Mouse (Mus musculus): ENCODE results near the gene Abhd2. TPM values are rescaled to one million over a fixed set of nuclear protein-coding genes. Genes with fewer than 3 reads are reported as not detected.

The Abhd2 gene
- polyA plus RNA-seq, 1 experiment from 2014 or later: 21.5 TPM

DNA sequence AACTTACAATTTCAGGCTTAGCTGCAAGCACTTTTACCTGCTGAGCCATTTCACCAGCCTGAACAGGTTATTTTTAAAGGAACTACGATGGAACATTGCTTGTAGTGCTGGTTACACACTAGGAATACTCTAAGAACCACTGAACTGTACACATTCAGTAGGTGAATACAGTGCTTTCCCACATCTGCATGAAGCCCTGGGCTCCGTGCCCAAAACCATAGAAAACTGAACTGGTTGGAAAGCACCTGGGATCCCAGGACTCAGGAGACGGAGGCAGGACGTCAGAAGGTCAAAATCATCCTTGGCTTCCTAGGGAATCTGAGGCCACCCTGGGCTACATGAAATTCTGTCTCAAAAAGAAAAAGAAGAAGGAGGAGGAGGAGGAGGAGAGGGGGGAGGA lies 6.8 kb upstream of the Abhd2 start:
- no peak overlapping the region for H3K4me3 ChIP-seq (ENCODE audit: low read depth, low read length)
- H3K9me3 ChIP-seq (ENCODE audit: low read depth, low read length): no peaks in the 10 kb centered on the region
- no peak overlapping the region for H3K27ac ChIP-seq (ENCODE audit: low read depth)
- DNase-seq (no peak), ATAC-seq (ENCODE audit: insufficient read depth) (no peak)
- WGBS: 45% methylated on average over 4 of the region's 4 CpGs
- no peak overlapping the region for H3K9ac ChIP-seq
- H3K4me1 ChIP-seq (ENCODE audit: insufficient read depth): no peaks in the 10 kb centered on the region
- no peak for TF ChIP-seq CTCF (IDR thresholded peaks at IDR 0.05; ENCODE audit: low read depth)
- H3K36me3 ChIP-seq (ENCODE audit: insufficient read depth): no peaks in the 10 kb centered on the region
- H3K27me3 ChIP-seq (ENCODE audit: insufficient read depth, low read length): no peaks in the 10 kb centered on the region
- no peak overlapping the region for H3K4me2 ChIP-seq

DNA sequence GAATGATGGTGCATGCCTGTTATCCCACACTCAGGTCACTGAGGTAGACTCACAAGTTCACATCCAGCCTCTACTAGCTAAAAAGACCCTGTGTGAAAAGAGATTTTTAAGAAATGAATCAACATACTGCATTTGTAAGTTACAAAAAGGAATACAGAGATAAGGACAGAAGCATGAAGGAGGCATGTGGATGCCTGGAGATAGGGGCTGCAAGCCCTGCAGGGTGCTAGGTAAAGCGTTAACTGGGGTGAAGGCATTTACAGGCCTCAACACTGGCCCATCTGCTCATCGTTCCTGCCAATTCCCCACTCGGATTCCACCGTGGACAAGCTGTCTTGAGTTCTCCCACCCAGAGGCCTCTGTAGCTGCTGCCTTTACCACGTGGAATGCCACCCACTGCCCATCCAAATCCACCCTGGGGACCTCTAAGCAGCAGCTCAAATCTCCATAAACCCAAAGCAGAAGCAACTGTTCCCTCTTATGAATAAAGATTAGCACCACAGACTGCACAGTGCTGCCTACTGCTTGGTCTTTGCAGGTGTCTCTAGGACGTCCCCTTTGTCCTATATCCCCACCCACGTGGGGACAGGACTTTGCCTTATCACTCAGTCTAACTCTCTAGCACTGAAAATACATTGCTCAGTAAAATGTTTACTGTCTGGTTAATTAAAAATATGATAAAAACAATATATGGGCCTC lies 5.2 kb upstream of the Abhd2 start:
- no peak for DNase-seq
- no peaks in the 10 kb centered on the region for H3K36me3 ChIP-seq (ENCODE audit: insufficient read depth)
- no peaks in the 10 kb centered on the region for H3K27me3 ChIP-seq (ENCODE audit: insufficient read depth, low read length)
- no peak overlapping the region for H3K4me2 ChIP-seq
- TF ChIP-seq CTCF (IDR thresholded peaks at IDR 0.05; ENCODE audit: low read depth): no peak
- no peak overlapping the region for H3K9ac ChIP-seq
- H3K4me3 ChIP-seq (ENCODE audit: low read depth, low read length): no peak overlapping the region
- WGBS: 41% methylated on average over 7 of the region's 7 CpGs
- H3K27ac ChIP-seq (ENCODE audit: low read depth): no peak overlapping the region
- H3K4me1 ChIP-seq (ENCODE audit: insufficient read depth): 0 out of 2 replicates have a peak, but pooled peaks cover 5% of the 10 kb centered on the region
- H3K9me3 ChIP-seq (ENCODE audit: low read depth, low read length): no peaks in the 10 kb centered on the region
- ATAC-seq (ENCODE audit: insufficient read depth): no peak

DNA sequence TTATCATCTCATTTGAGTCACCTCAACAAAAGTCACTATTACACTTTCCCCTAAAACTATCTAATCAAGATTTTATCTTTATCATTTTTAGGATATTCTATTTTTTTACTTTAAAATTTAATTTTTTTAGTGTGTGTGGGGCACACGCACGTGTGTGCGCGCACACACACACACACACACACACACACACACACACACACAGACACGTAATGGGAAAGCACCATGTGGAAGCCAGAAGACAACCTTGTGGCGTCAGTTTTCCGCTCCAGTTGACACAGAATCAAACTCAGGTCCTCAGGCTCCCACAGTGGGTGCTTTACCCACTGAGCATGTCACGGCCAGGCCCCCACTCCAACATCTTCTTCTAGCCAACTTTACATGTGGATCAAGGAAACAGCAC lies 4.1 kb upstream of the Abhd2 start:
- no peaks in the 10 kb centered on the region for H3K36me3 ChIP-seq (ENCODE audit: insufficient read depth)
- H3K9ac ChIP-seq: no peak overlapping the region
- peaks cover 7% of the 10 kb centered on the region; the same call in 1 of the 2 replicates for H3K4me1 ChIP-seq (ENCODE audit: insufficient read depth)
- H3K4me2 ChIP-seq: no peak overlapping the region
- WGBS: 86% methylated on average over 8 of the region's 8 CpGs
- no peak for TF ChIP-seq CTCF (IDR thresholded peaks at IDR 0.05; ENCODE audit: low read depth)
- no peaks in the 10 kb centered on the region for H3K9me3 ChIP-seq (ENCODE audit: low read depth, low read length)
- H3K27ac ChIP-seq (ENCODE audit: low read depth): no peak overlapping the region
- ATAC-seq (ENCODE audit: insufficient read depth) (no peak), DNase-seq (no peak)
- H3K4me3 ChIP-seq (ENCODE audit: low read depth, low read length): no peak overlapping the region
- H3K27me3 ChIP-seq (ENCODE audit: insufficient read depth, low read length): no peaks in the 10 kb centered on the region

DNA sequence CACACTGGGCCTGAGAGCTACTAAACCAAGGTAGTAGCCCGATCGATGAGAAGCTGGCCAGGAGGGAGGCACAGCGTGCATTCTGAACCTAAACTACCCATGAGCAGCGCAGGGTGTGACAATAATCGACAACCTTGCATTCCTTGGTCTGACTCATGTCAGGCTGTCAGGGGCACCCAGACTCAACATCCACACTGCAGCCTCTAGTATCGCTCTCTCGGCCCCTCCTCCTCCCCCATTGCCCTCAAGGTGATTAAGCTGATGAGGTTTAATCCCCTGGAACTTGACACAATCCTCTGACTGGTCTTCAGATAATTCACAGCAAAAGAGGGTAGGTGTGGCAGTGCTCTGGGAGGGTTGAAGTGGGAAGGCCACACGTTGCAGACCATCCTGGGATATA lies 3.6 kb upstream of the Abhd2 start:
- no peak for ATAC-seq (ENCODE audit: insufficient read depth)
- Histone ChIP-seq H3K27ac (ENCODE audit: low read depth) (no peak overlapping the region), H3K4me2 (no peak overlapping the region), H3K9me3 (ENCODE audit: low read depth, low read length) (no peaks in the 10 kb centered on the region), H3K4me1 (ENCODE audit: insufficient read depth) (peaks cover 12% of the 10 kb centered on the region; the same call in 1 of the 2 replicates), H3K36me3 (ENCODE audit: insufficient read depth) (no peaks in the 10 kb centered on the region), H3K27me3 (ENCODE audit: insufficient read depth, low read length) (no peaks in the 10 kb centered on the region), H3K9ac (no peak overlapping the region), H3K4me3 (ENCODE audit: low read depth, low read length) (no peak overlapping the region)
- no peak for DNase-seq
- TF ChIP-seq CTCF (IDR thresholded peaks at IDR 0.05; ENCODE audit: low read depth): no peak
- WGBS: 38% methylated on average over 8 of the region's 8 CpGs

DNA sequence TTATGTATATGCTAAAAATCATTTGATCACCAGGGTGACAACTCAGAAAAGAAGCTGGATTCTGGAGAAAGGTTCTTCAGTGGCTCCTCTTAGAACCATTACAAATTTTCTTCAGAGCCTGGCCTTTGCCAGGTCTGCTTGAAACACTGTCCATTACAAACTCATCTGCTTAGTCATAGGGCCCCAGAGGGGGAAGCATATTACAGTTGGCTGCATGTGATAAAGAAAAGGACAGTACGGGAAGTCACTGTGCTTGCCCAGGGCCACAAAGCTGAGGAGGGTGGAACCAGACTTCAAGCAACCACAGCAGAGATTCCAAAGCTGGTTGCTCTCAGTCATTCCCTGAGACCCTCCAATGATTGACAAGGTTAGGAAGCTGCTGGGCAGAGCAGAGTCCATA lies 3.1 kb upstream of the Abhd2 start:
- Histone ChIP-seq H3K27me3 (ENCODE audit: insufficient read depth, low read length) (no peaks in the 10 kb centered on the region), H3K4me3 (ENCODE audit: low read depth, low read length) (no peak overlapping the region), H3K36me3 (ENCODE audit: insufficient read depth) (no peaks in the 10 kb centered on the region), H3K9ac (no peak overlapping the region), H3K4me2 (no peak overlapping the region), H3K4me1 (ENCODE audit: insufficient read depth) (peaks cover 16% of the 10 kb centered on the region; the same call in 1 of the 2 replicates), H3K9me3 (ENCODE audit: low read depth, low read length) (no peaks in the 10 kb centered on the region), H3K27ac (ENCODE audit: low read depth) (no peak overlapping the region)
- DNase-seq (no peak), ATAC-seq (ENCODE audit: insufficient read depth) (no peak)
- WGBS: 61% methylated on average over 1 of the region's 1 CpGs
- TF ChIP-seq CTCF (IDR thresholded peaks at IDR 0.05; ENCODE audit: low read depth): no peak

DNA sequence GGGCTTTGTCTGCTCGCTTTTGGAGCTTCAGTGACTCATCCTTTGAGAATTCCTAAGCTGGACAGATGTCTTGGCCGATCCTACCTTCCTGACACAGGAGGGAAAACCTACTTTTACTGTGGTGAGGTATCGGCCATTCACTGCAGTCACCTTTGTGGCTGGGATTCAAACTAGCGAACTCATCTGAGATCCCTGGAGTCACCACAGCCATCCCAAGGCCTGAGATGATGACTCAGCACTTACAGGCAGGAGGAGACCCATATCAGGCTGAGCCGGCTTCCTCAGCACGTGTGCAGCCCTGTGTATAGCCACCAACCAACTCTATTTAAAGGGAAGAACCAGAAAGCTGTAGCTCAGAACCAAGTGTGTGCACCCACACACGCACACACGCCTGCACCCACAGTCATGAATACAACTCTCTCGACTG lies 2.0 kb upstream of the Abhd2 start:
- 74% methylated on average over 9 of the region's 9 CpGs for whole genome bisulfite sequencing
- ATAC-seq (ENCODE audit: insufficient read depth) (no peak), DNase-seq (no peak)
- Histone ChIP-seq H3K4me3 (ENCODE audit: low read depth, low read length) (no peak overlapping the region), H3K27me3 (ENCODE audit: insufficient read depth, low read length) (no peaks in the 10 kb centered on the region), H3K9me3 (ENCODE audit: low read depth, low read length) (no peaks in the 10 kb centered on the region), H3K36me3 (ENCODE audit: insufficient read depth) (no peaks in the 10 kb centered on the region), H3K9ac (no peak overlapping the region), H3K4me1 (ENCODE audit: insufficient read depth) (peaks cover 24% of the 10 kb centered on the region; the same call in 1 of the 2 replicates), H3K27ac (ENCODE audit: low read depth) (no peak overlapping the region), H3K4me2 (no peak overlapping the region)
- TF ChIP-seq CTCF (IDR thresholded peaks at IDR 0.05; ENCODE audit: low read depth): no peak

DNA sequence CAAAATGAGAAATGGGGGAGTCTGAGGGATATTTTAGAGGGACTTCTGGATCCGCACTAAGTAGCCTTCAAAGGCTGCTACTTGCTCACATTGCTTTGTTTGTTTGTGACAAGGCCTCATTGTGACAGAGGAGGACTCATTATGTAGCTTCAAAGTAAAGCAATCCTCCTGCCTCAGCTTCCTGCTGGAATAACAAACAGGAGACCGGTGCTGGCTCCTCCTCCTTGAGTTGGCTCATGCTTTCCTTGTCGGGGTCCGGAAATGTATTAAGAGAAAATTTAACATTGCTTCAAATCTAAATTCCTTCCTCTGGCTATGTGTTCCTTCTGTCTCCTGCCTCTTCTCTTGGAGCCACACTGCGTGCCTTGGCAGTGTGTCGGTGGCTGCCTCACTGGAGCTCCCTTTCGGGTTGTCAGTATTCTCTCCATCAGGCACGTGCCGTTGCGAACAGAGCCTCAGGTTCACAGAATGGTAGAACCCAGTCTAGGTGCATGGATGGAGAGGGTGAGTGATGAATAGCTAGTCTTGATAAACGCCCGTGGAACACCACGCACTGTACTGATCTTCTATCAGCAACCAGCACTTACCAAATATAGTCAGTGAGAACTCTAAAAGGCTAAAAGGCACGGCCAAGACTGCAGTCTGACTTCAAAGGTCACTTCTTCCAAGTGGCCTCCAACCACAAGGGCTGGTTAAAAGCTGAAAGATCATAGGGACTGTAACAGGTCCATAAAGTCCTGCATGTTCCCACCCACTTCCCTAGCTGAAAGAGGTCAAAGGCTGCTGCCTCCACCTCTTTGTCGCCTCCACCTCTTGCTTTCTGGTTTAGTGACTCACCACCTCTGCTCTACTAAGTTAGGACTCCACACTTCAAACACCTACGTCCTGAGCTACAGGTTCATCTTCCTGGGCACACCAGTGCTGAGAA lies 874 bp upstream of the Abhd2 start:
- Histone ChIP-seq H3K4me2 (peak overlapping the region; percentile 64), H3K4me3 (ENCODE audit: low read depth, low read length) (peak overlapping the region; percentile 85), H3K36me3 (ENCODE audit: insufficient read depth) (no peaks in the 10 kb centered on the region), H3K4me1 (ENCODE audit: insufficient read depth) (peaks cover 25% of the 10 kb centered on the region; the same call in 1 of the 2 replicates), H3K27me3 (ENCODE audit: insufficient read depth, low read length) (no peaks in the 10 kb centered on the region), H3K27ac (ENCODE audit: low read depth) (peak overlapping the region; percentile 2; the same call in 1 of the 2 replicates), H3K9ac (no peak overlapping the region), H3K9me3 (ENCODE audit: low read depth, low read length) (no peaks in the 10 kb centered on the region)
- no peak for TF ChIP-seq CTCF (IDR thresholded peaks at IDR 0.05; ENCODE audit: low read depth)
- ATAC-seq (ENCODE audit: insufficient read depth): no peak; the same call in 1 of the 2 replicates
- 75% methylated on average over 16 of the region's 16 CpGs for WGBS
- no peak for DNase-seq
